Mouse (Mus musculus) limb, embryonic 11.5 days (tissue): ENCODE measurements around the gene Cacybp. TPM values are rescaled to one million over a fixed set of nuclear protein-coding genes. Genes with fewer than 3 reads are reported as not detected.

Experiments
- ATAC-seq: fragments of 200-750 bp; cut with Nextera tagmentation; 2 replicates; pipeline ENCODE4 v1.8.0; 2017; ENCODE audit warnings: low read depth; ENCODE audit not compliant: insufficient number of reproducible peaks, low FRiP score, low TSS enrichment
- DNase-seq: peaks from one replicate; pipeline ENCODE4 v3.0.0-alpha.2; 2015; ENCODE audit warnings: low spot score
- H3K27ac ChIP-seq: fragments of 300-500 bp; sonication (generic); replicated peaks from 2 replicates; pipeline ENCODE4 v1.5.1; 2014; ENCODE audit warnings: low read depth, mild to moderate bottlenecking, low read length
- H3K27me3 ChIP-seq: fragments of 300-500 bp; sonication (generic); 2 replicates; pipeline ENCODE4 v1.6.1; 2014; ENCODE audit warnings: mild to moderate bottlenecking, low read length, mixed read lengths; ENCODE audit not compliant: control insufficient read depth, insufficient read depth
- H3K36me3 ChIP-seq: fragments of 300-500 bp; sonication (generic); 2 replicates; pipeline ENCODE4 v1.6.1; 2014; ENCODE audit warnings: mild to moderate bottlenecking, low read length, moderate library complexity, mixed read lengths; ENCODE audit not compliant: control insufficient read depth, insufficient read depth
- H3K4me1 ChIP-seq: fragments of 300-500 bp; sonication (generic); 2 replicates; pipeline ENCODE4 v1.6.1; 2014; ENCODE audit warnings: low read length, mixed read lengths; ENCODE audit not compliant: control insufficient read depth, insufficient read depth
- H3K4me2 ChIP-seq: fragments of 300-500 bp; sonication (generic); 2 replicates; pipeline ENCODE4 v1.6.1; 2014; ENCODE audit warnings: low read depth, mild to moderate bottlenecking, moderate library complexity; ENCODE audit not compliant: severe bottlenecking
- H3K4me3 ChIP-seq: fragments of 300-500 bp; sonication (generic); 2 replicates; pipeline ENCODE4 v1.5.1; 2014; ENCODE audit warnings: low read depth, low read length
- H3K9ac ChIP-seq: fragments of 300-500 bp; sonication (generic); 2 replicates; pipeline ENCODE4 v1.6.1; 2014; ENCODE audit warnings: mild to moderate bottlenecking, low read length
- H3K9me3 ChIP-seq: fragments of 300-500 bp; sonication (generic); 2 replicates; pipeline ENCODE4 v1.6.1; 2016; ENCODE audit warnings: low read length; ENCODE audit not compliant: control insufficient read depth
- WGBS: fragments of 180-500 bp; shearing (Covaris S2); extraction: QIAGEN DNeasy Blood & Tissue Kit; methylation state at CpG from one replicate; pipeline ENCODE4 v1.1.7; 2014; 5-methylcytosine and 5-hydroxymethylcytosine counted together
- polyA plus RNA-seq: library from polyadenylated mRNA; unstranded; fragments of >200 nt; fragmentation: Nextera tagmentation; extraction: Ambion mirVana; gene quantifications from 2 replicates; pipeline ENCODE4 v1.2.1, GENCODE M21; 2014

Gene Cacybp
- polyA plus RNA-seq, 1 experiment from 2014 or later, result 326 TPM

DNA sequence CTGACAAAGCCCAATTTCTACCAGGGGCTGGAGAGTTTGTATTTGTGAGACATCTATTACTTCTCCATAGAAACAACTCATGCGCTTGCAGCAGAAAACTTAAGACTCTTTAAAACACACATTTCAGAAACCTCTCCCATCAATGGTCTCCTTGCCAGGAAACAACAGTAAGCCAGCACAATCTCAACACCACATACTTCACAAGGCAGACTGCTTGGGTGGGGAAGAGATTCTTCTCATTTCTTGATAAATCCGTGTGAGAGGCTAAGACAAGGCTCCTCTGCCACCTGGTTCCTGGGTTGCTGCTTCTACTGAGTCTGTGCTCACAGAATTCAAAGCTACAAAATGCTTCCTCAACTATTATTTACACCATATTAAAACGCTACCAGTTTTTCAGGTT is 37.1 kb upstream of the Cacybp start:
- DNase-seq, result no peak
- no peaks in the 10 kb centered on the region for H3K9me3 ChIP-seq
- WGBS, result 80% methylated on average over 3 of the region's 3 CpGs
- H3K36me3 ChIP-seq, result no peaks in the 10 kb centered on the region
- no peaks in the 10 kb centered on the region for H3K4me1 ChIP-seq
- H3K27ac ChIP-seq, result no peak overlapping the region
- no peak overlapping the region for H3K4me3 ChIP-seq
- H3K4me2 ChIP-seq, result no peak overlapping the region
- no peak for ATAC-seq
- no peak overlapping the region for H3K9ac ChIP-seq
- H3K27me3 ChIP-seq, result no peaks in the 10 kb centered on the region

DNA sequence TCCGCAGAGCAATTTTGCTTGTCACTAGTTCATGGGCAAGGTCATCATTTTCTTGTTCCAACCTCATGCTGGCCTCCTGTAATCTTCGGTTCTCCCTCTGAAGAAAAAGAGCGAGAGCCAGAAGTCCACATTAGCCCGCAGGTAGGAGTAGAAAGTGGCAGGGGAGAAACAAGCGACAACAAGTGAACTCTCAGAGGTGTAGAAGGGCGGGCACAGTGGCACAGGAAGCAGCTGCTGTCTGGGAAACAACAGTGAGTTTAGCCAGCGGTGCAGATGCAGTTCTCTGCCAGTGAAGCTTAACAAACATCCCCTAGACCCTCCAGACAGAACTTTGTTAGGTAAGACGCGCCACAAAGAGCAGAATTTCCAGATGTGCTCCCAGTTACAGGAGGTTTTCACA is 34.8 kb upstream of the Cacybp start:
- H3K4me3 ChIP-seq, result no peak overlapping the region
- H3K9ac ChIP-seq, result no peak overlapping the region
- WGBS, result 79% methylated on average over 9 of the region's 9 CpGs
- no peaks in the 10 kb centered on the region for H3K9me3 ChIP-seq
- ATAC-seq (no peak), DNase-seq (no peak)
- H3K27ac ChIP-seq, result no peak overlapping the region
- no peaks in the 10 kb centered on the region for H3K27me3 ChIP-seq
- no peaks in the 10 kb centered on the region for H3K4me1 ChIP-seq
- no peak overlapping the region for H3K4me2 ChIP-seq
- H3K36me3 ChIP-seq, result no peaks in the 10 kb centered on the region

DNA sequence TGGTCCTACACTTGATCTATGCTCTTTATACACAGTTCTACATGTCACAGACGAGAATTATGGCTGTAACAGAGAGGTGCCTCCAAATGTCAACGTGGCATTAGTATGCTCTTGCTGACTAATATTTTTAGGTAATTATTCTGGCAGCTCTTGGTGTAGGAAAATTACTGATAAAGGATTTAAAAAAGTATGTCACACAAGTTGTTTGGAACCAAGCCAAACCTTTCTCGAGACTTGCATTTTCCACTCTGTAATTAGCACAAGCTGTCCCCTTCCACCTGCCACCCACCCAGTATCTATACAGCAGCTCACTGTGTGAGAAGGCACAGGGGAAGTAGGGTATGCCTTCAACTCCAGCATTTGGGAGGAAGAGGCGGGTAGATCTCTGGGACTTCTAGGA is 34.2 kb upstream of the Cacybp start:
- no peak overlapping the region for H3K4me3 ChIP-seq
- DNase-seq, result no peak
- no peak overlapping the region for H3K27ac ChIP-seq
- no peaks in the 10 kb centered on the region for H3K27me3 ChIP-seq
- H3K4me1 ChIP-seq, result no peaks in the 10 kb centered on the region
- no peak overlapping the region for H3K4me2 ChIP-seq
- 82% methylated on average over 4 of the region's 4 CpGs for WGBS
- no peak for ATAC-seq
- no peak overlapping the region for H3K9ac ChIP-seq
- H3K9me3 ChIP-seq, result no peaks in the 10 kb centered on the region
- no peaks in the 10 kb centered on the region for H3K36me3 ChIP-seq

DNA sequence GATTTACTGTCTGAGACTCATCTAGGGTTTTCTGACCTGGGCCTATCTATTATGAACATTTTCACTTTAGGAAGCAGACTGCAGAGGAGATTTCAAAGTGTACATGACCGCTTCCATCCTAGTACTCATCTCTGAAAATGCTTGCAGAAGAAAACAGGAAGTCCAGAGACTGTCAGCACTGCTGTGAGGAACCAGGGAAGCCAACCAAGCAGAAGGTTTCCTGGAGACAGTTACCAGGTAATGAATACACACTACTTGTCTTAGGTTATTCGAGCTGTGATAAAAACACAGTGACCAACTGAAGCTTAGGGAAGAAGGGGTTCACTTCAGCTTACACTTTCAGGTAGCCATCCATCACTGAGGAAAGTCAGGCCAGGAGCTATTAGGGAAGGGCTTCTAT is 33.3 kb upstream of the Cacybp start:
- ATAC-seq, result no peak
- no peak for DNase-seq
- Histone ChIP-seq H3K36me3 (no peaks in the 10 kb centered on the region), H3K4me1 (no peaks in the 10 kb centered on the region), H3K4me3 (no peak overlapping the region), H3K27me3 (no peaks in the 10 kb centered on the region), H3K4me2 (no peak overlapping the region), H3K27ac (no peak overlapping the region), H3K9me3 (no peaks in the 10 kb centered on the region), H3K9ac (no peak overlapping the region)
- WGBS, result 83% methylated on average over 2 of the region's 2 CpGs

DNA sequence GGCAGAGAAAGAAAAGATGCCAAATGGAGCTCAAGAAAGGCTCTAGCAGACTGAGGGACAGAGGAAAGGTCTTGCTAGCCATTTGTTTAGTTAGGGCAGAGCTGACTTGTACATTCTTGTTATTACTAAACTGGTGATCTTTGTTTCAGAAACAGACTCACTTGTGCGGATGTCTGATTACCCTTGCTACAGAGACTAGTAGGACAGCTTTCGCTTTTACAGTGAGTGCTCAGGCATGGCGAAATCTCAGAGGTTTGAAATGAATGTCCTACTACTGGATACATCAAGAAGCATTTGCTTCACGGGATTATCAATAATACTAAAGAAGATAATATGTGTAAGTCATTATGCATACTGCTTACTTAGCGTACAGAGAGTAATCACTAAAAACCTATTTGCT is 32.0 kb upstream of the Cacybp start:
- H3K27me3 ChIP-seq, result no peaks in the 10 kb centered on the region
- H3K36me3 ChIP-seq, result no peaks in the 10 kb centered on the region
- H3K9ac ChIP-seq, result no peak overlapping the region
- H3K4me1 ChIP-seq, result no peaks in the 10 kb centered on the region
- WGBS, result 93% methylated on average over 5 of the region's 5 CpGs
- H3K4me2 ChIP-seq, result no peak overlapping the region
- H3K27ac ChIP-seq, result no peak overlapping the region
- DNase-seq (no peak), ATAC-seq (no peak)
- no peaks in the 10 kb centered on the region for H3K9me3 ChIP-seq
- no peak overlapping the region for H3K4me3 ChIP-seq

DNA sequence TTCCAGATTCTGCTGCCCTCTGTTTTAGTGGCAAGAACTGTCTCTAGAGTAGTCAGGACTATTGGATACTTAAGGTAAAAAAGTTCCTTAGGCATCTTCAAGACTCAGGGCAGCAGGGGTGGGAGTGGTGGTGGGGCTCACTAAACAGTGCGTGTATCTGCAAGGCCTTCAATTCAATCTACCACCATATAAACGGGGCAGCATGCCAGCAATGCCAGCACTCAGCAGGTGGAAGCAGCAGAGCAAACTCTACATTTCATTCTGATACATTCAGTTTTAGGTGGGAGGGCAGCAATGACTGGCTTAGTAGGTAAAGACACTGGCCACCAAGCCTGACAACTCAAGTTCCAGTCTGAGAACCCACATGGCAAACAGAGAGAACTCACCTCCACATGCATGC is 27.4 kb upstream of the Cacybp start:
- Histone ChIP-seq H3K27ac (no peak overlapping the region), H3K36me3 (no peaks in the 10 kb centered on the region), H3K4me2 (no peak overlapping the region), H3K9me3 (no peaks in the 10 kb centered on the region), H3K4me1 (no peaks in the 10 kb centered on the region), H3K9ac (no peak overlapping the region), H3K4me3 (no peak overlapping the region), H3K27me3 (no peaks in the 10 kb centered on the region)
- ATAC-seq (no peak), DNase-seq (no peak)
- WGBS, result 93% methylated on average over 2 of the region's 2 CpGs

DNA sequence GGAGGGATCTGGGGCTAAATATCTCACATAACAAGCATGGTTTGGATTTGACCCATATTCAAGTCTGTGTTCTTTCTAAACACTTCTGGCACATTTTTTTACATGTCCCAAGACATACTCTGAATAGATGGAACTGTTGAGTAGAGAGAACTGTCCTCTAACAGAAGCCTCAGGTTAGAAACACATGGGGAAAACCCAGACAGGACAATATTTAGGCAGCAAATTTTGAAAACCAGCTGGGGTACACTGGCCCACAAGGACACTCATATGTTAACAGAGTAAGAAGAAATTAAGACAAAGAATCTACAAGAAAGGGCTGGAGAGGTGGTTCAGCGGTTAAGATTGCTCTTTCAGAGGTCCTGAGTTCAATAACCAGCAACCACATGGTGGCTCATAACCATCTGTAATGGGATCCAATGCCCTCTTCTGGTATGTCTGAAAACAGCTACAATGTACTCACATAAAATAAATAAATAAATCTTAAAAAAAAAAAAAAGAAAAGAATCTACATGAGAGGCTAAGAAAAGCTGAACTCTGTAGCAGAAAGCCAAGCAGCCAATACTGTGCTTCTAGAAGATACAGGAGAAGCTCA is 26.3 kb upstream of the Cacybp start:
- H3K9me3 ChIP-seq, result no peaks in the 10 kb centered on the region
- no peak overlapping the region for H3K27ac ChIP-seq
- no peak for DNase-seq
- no peak for ATAC-seq
- H3K4me3 ChIP-seq, result no peak overlapping the region
- no peaks in the 10 kb centered on the region for H3K4me1 ChIP-seq
- H3K9ac ChIP-seq, result no peak overlapping the region
- 71% methylated on average over 1 of the region's 1 CpGs for WGBS
- H3K4me2 ChIP-seq, result no peak overlapping the region
- H3K27me3 ChIP-seq, result no peaks in the 10 kb centered on the region
- H3K36me3 ChIP-seq, result no peaks in the 10 kb centered on the region

DNA sequence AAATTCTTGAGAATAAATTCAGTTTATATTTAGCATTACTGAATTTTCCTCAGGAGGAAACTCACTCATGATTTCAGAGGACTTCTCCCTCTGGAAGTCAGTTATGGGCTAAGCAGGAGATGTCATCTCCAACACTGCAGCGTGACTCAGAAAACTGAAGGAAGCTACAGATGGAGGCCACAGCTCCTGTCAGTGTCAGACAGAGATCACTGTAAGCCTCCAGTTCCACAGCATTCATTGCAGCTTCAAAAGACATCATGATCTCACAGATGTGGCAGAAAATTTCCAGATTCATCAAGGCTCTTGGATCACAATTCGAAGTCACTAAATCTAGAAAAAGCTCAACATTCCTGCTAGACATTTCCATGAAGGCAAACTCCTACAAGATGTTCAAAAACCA is 25.3 kb upstream of the Cacybp start:
- DNase-seq, result no peak
- H3K27me3 ChIP-seq, result no peaks in the 10 kb centered on the region
- H3K27ac ChIP-seq, result no peak overlapping the region
- H3K4me1 ChIP-seq, result no peaks in the 10 kb centered on the region
- no peaks in the 10 kb centered on the region for H3K9me3 ChIP-seq
- no peak overlapping the region for H3K4me2 ChIP-seq
- no peak overlapping the region for H3K4me3 ChIP-seq
- H3K36me3 ChIP-seq, result no peaks in the 10 kb centered on the region
- no peak for ATAC-seq
- H3K9ac ChIP-seq, result no peak overlapping the region
- WGBS, result 92% methylated on average over 2 of the region's 2 CpGs

DNA sequence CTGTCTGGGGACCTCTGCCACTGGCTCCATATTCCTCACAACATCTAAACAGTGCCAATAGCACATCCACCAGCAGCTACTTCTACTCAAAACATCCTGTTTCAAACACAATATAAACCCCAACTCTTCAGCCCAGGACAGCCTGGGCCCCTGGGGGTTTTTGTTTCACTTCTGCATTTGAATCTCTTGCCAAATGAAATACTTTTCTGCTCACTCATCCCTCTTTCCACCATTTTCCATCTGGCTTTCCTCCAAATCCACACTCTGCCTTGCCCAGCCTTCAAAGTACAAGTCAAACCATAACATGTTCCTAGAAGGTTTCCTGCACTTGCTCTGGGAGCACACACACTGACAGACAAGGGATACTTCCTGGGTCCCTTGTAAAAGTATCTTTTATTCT is 21.2 kb upstream of the Cacybp start:
- no peak overlapping the region for H3K9ac ChIP-seq
- DNase-seq (no peak), ATAC-seq (no peak)
- H3K27me3 ChIP-seq, result no peaks in the 10 kb centered on the region
- no peaks in the 10 kb centered on the region for H3K36me3 ChIP-seq
- H3K4me3 ChIP-seq, result no peak overlapping the region
- no peak overlapping the region for H3K27ac ChIP-seq
- no peaks in the 10 kb centered on the region for H3K9me3 ChIP-seq
- H3K4me1 ChIP-seq, result no peaks in the 10 kb centered on the region
- no peak overlapping the region for H3K4me2 ChIP-seq
